Mouse (Mus musculus) CH12.LX (cell line): ENCODE measurements around the gene Pbdc1.
"Not testable (repeated sequence)": the region's sequence is repeated elsewhere in the genome, so short reads cannot be mapped to it uniquely, and the experiment has no call there.

Experiments
- CTCF ChIP-seq, 2 experiments: IDR thresholded peaks in 1 of 2; conservative IDR thresholded peaks in 1 of 2; 2 replicates each; pipeline ENCODE4 v1.5.1; 2011 to 2012; ENCODE audit warnings: low read depth in 2 of 2, low read length in 2 of 2, improper control_type of control experiment in 1 of 2, inconsistent platforms in 1 of 2, mild to moderate bottlenecking in 1 of 2, moderate library complexity in 1 of 2
- E2F4 ChIP-seq: IDR thresholded peaks from 2 replicates; pipeline ENCODE4 v1.6.1; 2011; ENCODE audit warnings: low read depth, low read length, improper control_type of control experiment; ENCODE audit not compliant: insufficient replicate concordance
- HCFC1 ChIP-seq: IDR thresholded peaks from 2 replicates; pipeline ENCODE4 v1.6.1; 2012; ENCODE audit warnings: low read depth, mild to moderate bottlenecking, inconsistent platforms, low read length, improper control_type of control experiment
- MXI1 ChIP-seq: IDR thresholded peaks from 2 replicates; pipeline ENCODE4 v1.6.1; 2011; ENCODE audit warnings: mild to moderate bottlenecking, low read depth, low read length, improper control_type of control experiment
- POLR2A ChIP-seq: IDR thresholded peaks from 2 replicates; pipeline ENCODE4 v1.6.1; 2011; ENCODE audit warnings: low read depth, mild to moderate bottlenecking, improper control_type of control experiment, low read length
- RAD21 ChIP-seq: IDR thresholded peaks from 2 replicates; pipeline ENCODE4 v1.6.1; 2011; ENCODE audit warnings: low read depth, mild to moderate bottlenecking, low read length, improper control_type of control experiment, moderate library complexity
- TBP ChIP-seq: conservative IDR thresholded peaks from 2 replicates; pipeline ENCODE4 v1.6.1; 2011; ENCODE audit warnings: low read depth, low read length, improper control_type of control experiment
- TCF12 ChIP-seq: IDR thresholded peaks from 2 replicates; pipeline ENCODE4 v1.6.1; 2014; ENCODE audit warnings: low read depth, mild to moderate bottlenecking, inconsistent platforms, low read length, improper control_type of control experiment
- ZNF384 ChIP-seq: IDR thresholded peaks from 2 replicates; pipeline ENCODE4 v1.6.1; 2012; ENCODE audit warnings: low read depth, low read length, improper control_type of control experiment, inconsistent platforms

DNA sequence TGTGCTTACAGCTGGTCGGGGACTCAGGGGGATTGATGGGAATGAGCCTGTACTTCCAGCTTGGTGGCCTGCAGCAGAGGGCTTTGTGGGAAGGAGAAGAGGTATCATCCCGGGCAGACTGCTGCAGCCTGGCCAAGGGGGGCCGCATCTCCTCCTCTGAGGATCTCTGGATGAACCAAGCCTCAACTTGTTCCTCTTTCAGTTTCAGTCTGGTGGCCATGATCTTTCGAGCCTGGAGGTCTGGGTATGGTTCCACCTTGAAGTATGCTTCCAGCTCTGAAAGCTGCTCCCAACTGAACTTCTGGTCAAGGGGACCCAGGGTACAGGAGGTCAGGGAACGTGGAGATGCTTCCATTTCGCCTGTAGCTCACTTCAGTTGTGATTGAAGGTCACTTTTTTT lies 85.5 kb downstream of the Pbdc1 start:
- not testable (repeated sequence) for TF ChIP-seq HCFC1; RAD21; E2F4; CTCF (conservative IDR thresholded peaks at IDR 0.05 in 1 of 2, IDR thresholded peaks at IDR 0.05 in 1 of 2; ENCODE audit: low read depth in 2 of 2, low read length in 2 of 2); POLR2A; ZNF384; TCF12; TBP; MXI1
